Mouse (Mus musculus): ENCODE measurements around the gene Paxbp1. TPM values are rescaled to one million over a fixed set of nuclear protein-coding genes. Genes with fewer than 3 reads are reported as not detected.
A peak's percentile ranks its signal among the peaks of the same experiment; 100 is the strongest.

The Paxbp1 gene
- polyA plus RNA-seq, 1 experiment from 2014 or later: 10.9 TPM

DNA sequence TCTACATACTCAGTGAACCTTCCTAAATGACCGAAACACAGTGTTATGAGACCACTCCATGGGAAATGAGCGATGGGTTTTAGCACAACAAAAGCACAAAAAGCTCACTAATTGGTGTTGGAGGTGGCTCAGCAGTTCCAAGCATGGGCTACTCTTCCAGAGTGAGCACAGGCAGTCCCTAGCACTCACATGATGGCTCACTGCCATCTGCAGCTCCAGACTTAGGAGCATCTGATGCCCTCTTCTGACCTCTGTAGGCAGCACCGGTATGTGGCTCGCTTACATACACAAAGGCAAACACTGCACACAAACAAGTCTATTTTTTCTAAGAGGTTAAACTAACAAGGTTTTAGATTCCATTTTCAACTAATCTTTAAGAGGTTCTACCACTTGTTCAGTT is 78.1 kb downstream of the Paxbp1 start:
- no peak for ATAC-seq
- DNase-seq: no peak
- TF ChIP-seq CTCF (IDR thresholded peaks at IDR 0.05; ENCODE audit: low read depth) (peak; percentile 34), EP300 (IDR thresholded peaks at IDR 0.05; ENCODE audit: low read depth) (no peak)
- peaks cover 69% of the 10 kb centered on the region for H3K36me3 ChIP-seq (replicated peaks; ENCODE audit: insufficient read depth, low read length)
- no peak overlapping the region for H3K27ac ChIP-seq (ENCODE audit: low read depth)
- no peak overlapping the region for H3K9ac ChIP-seq (replicated peaks)
- H3K4me1 ChIP-seq (ENCODE audit: insufficient read depth): peaks cover 5% of the 10 kb centered on the region; the same call in 1 of the 2 replicates
- no peaks in the 10 kb centered on the region for H3K9me3 ChIP-seq (ENCODE audit: low read length)
- WGBS (ENCODE audit: insufficient replicate concordance): 77% methylated on average over 4 of the region's 4 CpGs
- H3K4me2 ChIP-seq (ENCODE audit: low read depth, low read length): no peak overlapping the region
- H3K4me3 ChIP-seq (ENCODE audit: low read depth, low read length): no peak overlapping the region
- no peaks in the 10 kb centered on the region for H3K27me3 ChIP-seq (ENCODE audit: insufficient read depth, low read length)

DNA sequence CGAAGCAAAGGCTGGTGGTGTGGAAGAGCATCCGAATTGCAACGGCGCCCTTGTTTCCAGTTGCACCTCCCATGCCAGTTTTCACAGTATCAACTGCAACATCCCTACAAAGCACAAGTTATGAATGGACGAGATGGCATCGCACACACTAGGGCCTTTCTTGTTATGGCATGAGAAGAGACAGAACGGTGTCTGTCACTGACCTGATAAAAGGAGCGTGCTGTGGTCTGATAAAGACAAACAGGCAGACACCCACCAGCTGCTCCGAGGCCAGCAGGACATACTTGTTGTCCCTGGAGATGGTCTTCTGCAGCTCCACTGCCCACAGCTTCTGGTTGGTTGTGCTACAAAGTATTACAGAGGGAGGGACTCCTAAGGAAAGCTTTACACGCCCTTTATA is 80.0 kb downstream of the Paxbp1 start:
- Histone ChIP-seq H3K9ac (replicated peaks) (no peak overlapping the region), H3K27me3 (ENCODE audit: insufficient read depth, low read length) (no peaks in the 10 kb centered on the region), H3K4me3 (ENCODE audit: low read depth, low read length) (no peak overlapping the region), H3K27ac (ENCODE audit: low read depth) (peak overlapping the region; percentile 34; the same call in 1 of the 2 replicates), H3K36me3 (replicated peaks; ENCODE audit: insufficient read depth, low read length) (peaks cover 74% of the 10 kb centered on the region), H3K4me1 (ENCODE audit: insufficient read depth) (peaks cover 5% of the 10 kb centered on the region; the same call in 1 of the 2 replicates), H3K4me2 (ENCODE audit: low read depth, low read length) (peak overlapping the region; percentile 18), H3K9me3 (ENCODE audit: low read length) (no peaks in the 10 kb centered on the region)
- 58% methylated on average over 10 of the region's 10 CpGs for WGBS (ENCODE audit: insufficient replicate concordance)
- peak; percentile 97 for ATAC-seq
- TF ChIP-seq EP300 (IDR thresholded peaks at IDR 0.05; ENCODE audit: low read depth) (peak; percentile 92), CTCF (IDR thresholded peaks at IDR 0.05; ENCODE audit: low read depth) (no peak)
- DNase-seq: peak; percentile 38

Other genes starting within 250 kb of the Paxbp1 start
- gene Urb1, start 234.1 kb downstream of the Paxbp1 start, polyA plus RNA-seq (2015; fragmentation: Nextera tagmentation; extraction: Ambion mirVana): 1.3 and 1.6 TPM in 2 replicates
- 0.67 and 1.1 TPM in 2 replicates for gene Eva1c, start 217.8 kb downstream of the Paxbp1 start, polyA plus RNA-seq (2015; fragmentation: Nextera tagmentation; extraction: Ambion mirVana)
- gene Cfap298, start 109.4 kb downstream of the Paxbp1 start, polyA plus RNA-seq (2015; fragmentation: Nextera tagmentation; extraction: Ambion mirVana): 16.1 and 16.8 TPM in 2 replicates
- 8.2 and 8.6 TPM in 2 replicates for gene Synj1, start 33.2 kb downstream of the Paxbp1 start, polyA plus RNA-seq (2015; fragmentation: Nextera tagmentation; extraction: Ambion mirVana)
- 0.05 TPM in 1 of 2 replicates, not detected in the other for gene 4932438H23Rik, start 50.6 kb upstream of the Paxbp1 start, polyA plus RNA-seq (2015; fragmentation: Nextera tagmentation; extraction: Ambion mirVana)
- not detected in 2 replicates for gene Olig2, start 180.9 kb upstream of the Paxbp1 start, polyA plus RNA-seq (2015; fragmentation: Nextera tagmentation; extraction: Ambion mirVana)
- gene Olig1, start 225.2 kb upstream of the Paxbp1 start, polyA plus RNA-seq (2015; fragmentation: Nextera tagmentation; extraction: Ambion mirVana): 0.28 and 0.33 TPM in 2 replicates

All from liver, postnatal 0 days (tissue).